Mouse (Mus musculus) liver, embryonic 14.5 days (tissue): ENCODE results near the gene Srl. TPM values are rescaled to one million over a fixed set of nuclear protein-coding genes. Genes with fewer than 3 reads are reported as not detected.

Experiments
- ATAC-seq: fragments of 200-750 bp; cut with Nextera tagmentation; 2 replicates; pipeline ENCODE4 v1.8.0; 2017; ENCODE audit warnings: moderate number of reproducible peaks, mild to moderate bottlenecking, moderate library complexity; ENCODE audit not compliant: insufficient read depth
- DNase-seq, 3 experiments: peaks; one replicate each; pipeline ENCODE4 v3.0.0-alpha.2; 2012 to 2013; ENCODE audit warnings: low read depth in 3 of 3, low spot score in 3 of 3
- H3K27ac ChIP-seq: fragments of 300-500 bp; sonication (generic); 2 replicates; pipeline ENCODE4 v1.5.1; 2014; ENCODE audit warnings: moderate library complexity, mild to moderate bottlenecking, control low read depth, inconsistent platforms
- H3K27me3 ChIP-seq: fragments of 300-500 bp; sonication (generic); 2 replicates; pipeline ENCODE4 v1.6.1; 2014; ENCODE audit warnings: mild to moderate bottlenecking, low read length, moderate library complexity; ENCODE audit not compliant: control insufficient read depth, insufficient read depth
- H3K36me3 ChIP-seq: fragments of 300-500 bp; sonication (generic); replicated peaks from 2 replicates; pipeline ENCODE4 v1.6.1; 2014; ENCODE audit warnings: low read depth; ENCODE audit not compliant: control insufficient read depth, insufficient read depth
- H3K4me1 ChIP-seq, 2 experiments: fragments of 200-500 bp in 1 of 2; fragments of 300-500 bp in 1 of 2; sonication (generic) in 1 of 2; replicated peaks; 2 replicates each; pipeline ENCODE4 v1.6.1; 2012 to 2014; ENCODE audit warnings: antibody characterized with exemption in 1 of 2, inconsistent platforms in 1 of 2, low read length in 1 of 2; ENCODE audit not compliant: control insufficient read depth in 2 of 2, insufficient read depth in 2 of 2
- H3K4me2 ChIP-seq: fragments of 300-500 bp; sonication (generic); 2 replicates; pipeline ENCODE4 v1.6.1; 2014; ENCODE audit warnings: low read depth, mild to moderate bottlenecking, control low read depth, moderate library complexity
- H3K4me3 ChIP-seq, 2 experiments: fragments of 200-500 bp in 1 of 2; fragments of 300-500 bp in 1 of 2; sonication (generic) in 1 of 2; 2 replicates each; pipeline ENCODE4 v1.5.1; 2012 to 2014; ENCODE audit warnings: low read depth in 2 of 2, low read length in 2 of 2, mild to moderate bottlenecking in 2 of 2, control low read depth in 1 of 2, inconsistent platforms in 1 of 2, moderate library complexity in 1 of 2; ENCODE audit not compliant: insufficient read depth in 1 of 2
- H3K9ac ChIP-seq: fragments of 300-500 bp; sonication (generic); replicated peaks from 2 replicates; pipeline ENCODE4 v1.6.1; 2014; ENCODE audit warnings: mild to moderate bottlenecking, control low read depth, moderate library complexity
- H3K9me3 ChIP-seq: fragments of 300-500 bp; sonication (generic); 2 replicates; pipeline ENCODE4 v1.6.1; 2016; ENCODE audit warnings: low read length, mixed read lengths; ENCODE audit not compliant: control insufficient read depth
- CTCF ChIP-seq: IDR thresholded peaks from 2 replicates; pipeline ENCODE4 v1.5.1; 2016; ENCODE audit warnings: antibody characterized with exemption, low read depth, control low read depth
- EP300 ChIP-seq: IDR thresholded peaks from 2 replicates; pipeline ENCODE4 v1.6.1; 2016; ENCODE audit warnings: antibody characterized with exemption, low read depth
- WGBS: fragments of 180-500 bp; shearing (Covaris S2); extraction: QIAGEN DNeasy Blood & Tissue Kit; methylation state at CpG from one replicate; pipeline ENCODE4 v1.1.7; 2014; ENCODE audit not compliant: insufficient replicate concordance; 5-methylcytosine and 5-hydroxymethylcytosine counted together
- polyA plus RNA-seq, 2 experiments: library from polyadenylated mRNA; depleted of rRNA in 1 of 2; stranded (reverse) in 1 of 2; unstranded in 1 of 2; fragments of >200 nt; fragmentation: Nextera tagmentation in 1 of 2; extraction: Ambion mirVana in 1 of 2; gene quantifications; 2 replicates each; pipeline versions ENCODE4 v1.2.1 to v1.2.3; 2012 to 2014

The Srl gene
- polyA plus RNA-seq, 2 experiments: 1.2 to 1.5 TPM

- H3K27ac ChIP-seq: no peak overlapping the region
- no peak overlapping the region for H3K4me2 ChIP-seq
- H3K9ac ChIP-seq: no peak overlapping the region
- DNase-seq: no peak
- H3K4me1 ChIP-seq: no peaks in the 10 kb centered on the region
- WGBS: 43% methylated on average over 2 of the region's 2 CpGs
- no peaks in the 10 kb centered on the region for H3K36me3 ChIP-seq
- no peaks in the 10 kb centered on the region for H3K9me3 ChIP-seq
- H3K4me3 ChIP-seq: no peak overlapping the region
- ATAC-seq: no peak
- H3K27me3 ChIP-seq: no peaks in the 10 kb centered on the region
- TF ChIP-seq EP300 (no peak), CTCF (0 out of 2 replicates have a peak, but pooled peaks have one; percentile 10)
These were observed 35.3 kb upstream of the Srl start for GRCm38 (mm10) chr16:4576873-4577272.

- no peak overlapping the region for H3K27ac ChIP-seq
- no peak overlapping the region for H3K4me2 ChIP-seq
- no peaks in the 10 kb centered on the region for H3K9me3 ChIP-seq
- no peak for TF ChIP-seq CTCF
- TF ChIP-seq EP300: no peak
- no peaks in the 10 kb centered on the region for H3K36me3 ChIP-seq
- no peak for DNase-seq
- H3K27me3 ChIP-seq: no peaks in the 10 kb centered on the region
- ATAC-seq: no peak
- no peaks in the 10 kb centered on the region for H3K4me1 ChIP-seq
- H3K4me3 ChIP-seq: no peak overlapping the region
- no peak overlapping the region for H3K9ac ChIP-seq
- WGBS: 55% methylated on average over 2 of the region's 2 CpGs
These were observed 34.4 kb upstream of the Srl start for GRCm38 (mm10) chr16:4576038-4576437.

- Histone ChIP-seq H3K9ac (no peak overlapping the region), H3K4me1 (0 out of 4 replicates have a peak, but pooled peaks cover 0 to 1% of the 10 kb centered on the region in 2 experiments), H3K4me2 (no peak overlapping the region), H3K4me3 (no peak overlapping the region), H3K27ac (no peak overlapping the region), H3K36me3 (no peaks in the 10 kb centered on the region), H3K27me3 (no peaks in the 10 kb centered on the region), H3K9me3 (no peaks in the 10 kb centered on the region)
- DNase-seq (no peak), ATAC-seq (no peak)
- TF ChIP-seq EP300 (no peak), CTCF (no peak)
- 66% methylated on average over 4 of the region's 4 CpGs for WGBS
These were observed 29.1 kb upstream of the Srl start for GRCm38 (mm10) chr16:4570737-4571136.

GRCm38 (mm10) chr16:4567912-4568311 lies 26.3 kb upstream of the Srl start:
- Histone ChIP-seq H3K27me3 (no peaks in the 10 kb centered on the region), H3K4me3 (no peak overlapping the region), H3K4me1 (0 out of 4 replicates have a peak, but pooled peaks cover 0 to 1% of the 10 kb centered on the region in 2 experiments), H3K27ac (no peak overlapping the region), H3K9ac (no peak overlapping the region), H3K4me2 (no peak overlapping the region), H3K9me3 (no peaks in the 10 kb centered on the region), H3K36me3 (no peaks in the 10 kb centered on the region)
- ATAC-seq: no peak; the same call in 1 of the 2 replicates
- DNase-seq: peak in 2 of 3 experiments; percentile 53 to 59
- TF ChIP-seq EP300: no peak
- TF ChIP-seq CTCF: peak; percentile 90
- WGBS: 18% methylated on average over 4 of the region's 4 CpGs

DNA sequence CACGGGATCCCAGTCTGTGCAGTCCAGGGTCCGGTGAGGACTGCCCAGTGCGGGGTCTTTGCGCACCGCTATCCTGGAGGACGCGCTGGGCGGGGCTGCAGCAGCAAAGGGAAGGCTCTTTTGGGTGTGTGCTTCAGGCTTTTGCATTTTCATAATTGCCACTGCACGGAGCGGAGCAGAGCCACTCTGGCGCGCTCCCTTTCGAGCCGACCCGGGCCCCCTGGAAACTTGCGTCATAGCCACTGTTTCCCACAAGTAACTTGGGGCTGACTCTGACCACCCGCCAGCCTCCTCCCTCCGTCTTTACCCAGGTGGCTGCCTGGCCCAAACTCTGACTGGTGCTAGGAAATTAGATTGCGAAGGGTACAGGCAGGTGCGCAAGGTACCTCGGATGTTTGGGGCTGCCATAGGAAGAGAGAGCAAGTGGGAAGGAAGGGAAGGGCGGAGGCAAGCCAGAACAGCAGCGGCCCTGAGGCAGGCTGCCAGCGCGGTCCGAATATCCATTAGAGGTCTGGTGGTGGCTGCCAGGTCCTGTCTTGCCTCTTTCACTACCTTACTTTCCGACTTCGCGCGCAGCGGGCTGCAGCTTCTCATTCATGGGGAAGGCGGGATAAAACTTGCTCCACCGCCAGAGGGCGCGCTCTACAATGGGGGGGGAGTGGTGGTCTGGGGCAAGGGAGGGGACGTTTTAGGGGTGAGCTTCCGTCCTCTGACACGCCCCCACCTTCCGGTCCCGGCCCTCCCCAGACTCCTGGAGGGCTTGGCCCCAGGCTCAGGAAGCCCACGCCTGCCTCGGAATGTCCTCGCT lies 18.7 kb upstream of the Srl start:
- peak; percentile 38 for ATAC-seq
- Histone ChIP-seq H3K4me2 (peak overlapping the region; percentile 89), H3K36me3 (no peaks in the 10 kb centered on the region), H3K9me3 (no peaks in the 10 kb centered on the region), H3K27ac (peak overlapping the region; percentile 85), H3K4me3 (peak overlapping the region; percentile 72 to 87), H3K27me3 (no peaks in the 10 kb centered on the region), H3K9ac (peak overlapping the region; percentile 79), H3K4me1 (peaks cover 16 to 22% of the 10 kb centered on the region in 2 experiments)
- TF ChIP-seq CTCF (peak; percentile 90), EP300 (no peak)
- under 1% methylated on average over 43 of the region's 43 CpGs for WGBS
- peak in 2 of 3 experiments; percentile 50 to 53 for DNase-seq
